Mouse (Mus musculus): ENCODE data around the gene Surf4. TPM values are rescaled to one million over a fixed set of nuclear protein-coding genes. Genes with fewer than 3 reads are reported as not detected.

Gene Surf4
- polyA plus RNA-seq, 1 experiment from 2014 or later: 114 TPM

GRCm38 (mm10) chr2:26878571-26878970 is 55.2 kb downstream of the Surf4 start:
- Histone ChIP-seq H3K27ac (replicated peaks) (no peak overlapping the region), H3K9ac (no peak overlapping the region), H3K4me2 (no peak overlapping the region), H3K9me3 (no peaks in the 10 kb centered on the region), H3K4me1 (replicated peaks) (no peaks in the 10 kb centered on the region), H3K4me3 (no peak overlapping the region), H3K36me3 (no peaks in the 10 kb centered on the region), H3K27me3 (no peaks in the 10 kb centered on the region)
- ATAC-seq (ENCODE audit: low FRiP score, low read depth): no peak

GRCm38 (mm10) chr2:26870666-26871065 is 63.1 kb downstream of the Surf4 start:
- Histone ChIP-seq H3K27me3 (no peaks in the 10 kb centered on the region), H3K9ac (no peak overlapping the region), H3K4me2 (no peak overlapping the region), H3K36me3 (no peaks in the 10 kb centered on the region), H3K27ac (replicated peaks) (no peak overlapping the region), H3K4me3 (no peak overlapping the region), H3K9me3 (no peaks in the 10 kb centered on the region), H3K4me1 (replicated peaks) (no peaks in the 10 kb centered on the region)
- 63% methylated on average over 6 of the region's 6 CpGs for WGBS
- no peak for ATAC-seq (ENCODE audit: low FRiP score, low read depth)

Other genes with a start within 250 kb of the Surf4 start
- 0.08 TPM in 1 of 2 replicates, not detected in the other for gene Abo, start 68.9 kb downstream of the Surf4 start, polyA plus RNA-seq (2015; fragmentation: Nextera tagmentation; extraction: Ambion mirVana)
- 28.9 and 31.2 TPM in 2 replicates for gene Surf6, start 31.0 kb downstream of the Surf4 start, polyA plus RNA-seq (2015; fragmentation: Nextera tagmentation; extraction: Ambion mirVana)
- 126 TPM in 2 replicates for gene Med22, start 23.3 kb downstream of the Surf4 start, polyA plus RNA-seq (2015; fragmentation: Nextera tagmentation; extraction: Ambion mirVana)
- 390 and 399 TPM in 2 replicates for gene Rpl7a, start 23.2 kb downstream of the Surf4 start, polyA plus RNA-seq (2015; fragmentation: Nextera tagmentation; extraction: Ambion mirVana)
- gene Surf2, start 17.6 kb downstream of the Surf4 start, polyA plus RNA-seq (2015; fragmentation: Nextera tagmentation; extraction: Ambion mirVana): 56.9 and 57.2 TPM in 2 replicates
- 84.8 and 87.1 TPM in 2 replicates for gene Surf1, start 17.4 kb downstream of the Surf4 start, polyA plus RNA-seq (2015; fragmentation: Nextera tagmentation; extraction: Ambion mirVana)
- gene Stkld1, start 119 bp upstream of the Surf4 start, polyA plus RNA-seq (2015; fragmentation: Nextera tagmentation; extraction: Ambion mirVana): 0.12 TPM in 1 of 2 replicates, not detected in the other
- 37.9 and 39.3 TPM in 2 replicates for gene Rexo4, start 30.5 kb upstream of the Surf4 start, polyA plus RNA-seq (2015; fragmentation: Nextera tagmentation; extraction: Ambion mirVana)
- not detected in 2 replicates for gene Adamts13, start 39.5 kb upstream of the Surf4 start, polyA plus RNA-seq (2015; fragmentation: Nextera tagmentation; extraction: Ambion mirVana)
- gene Cacfd1, start 76.0 kb upstream of the Surf4 start, polyA plus RNA-seq (2015; fragmentation: Nextera tagmentation; extraction: Ambion mirVana): 103 and 105 TPM in 2 replicates
- gene Slc2a6, start 94.1 kb upstream of the Surf4 start, polyA plus RNA-seq (2015; fragmentation: Nextera tagmentation; extraction: Ambion mirVana): 13.8 and 14.1 TPM in 2 replicates
- 0.22 and 0.35 TPM in 2 replicates for gene Mymk, start 138.3 kb upstream of the Surf4 start, polyA plus RNA-seq (2015; fragmentation: Nextera tagmentation; extraction: Ambion mirVana)
- 8.0 and 10.4 TPM in 2 replicates for gene Adamtsl2, start 145.5 kb upstream of the Surf4 start, polyA plus RNA-seq (2015; fragmentation: Nextera tagmentation; extraction: Ambion mirVana)
- gene Fam163b, start 208.6 kb upstream of the Surf4 start, polyA plus RNA-seq (2015; fragmentation: Nextera tagmentation; extraction: Ambion mirVana): 7.7 and 9.6 TPM in 2 replicates
- 5.3 and 7.7 TPM in 2 replicates for gene Dbh, start 231.3 kb upstream of the Surf4 start, polyA plus RNA-seq (2015; fragmentation: Nextera tagmentation; extraction: Ambion mirVana)